Mouse (Mus musculus) ES-Bruce4 (cell line): ENCODE data around the gene Lmln.

Experiments
- CTCF ChIP-seq: IDR thresholded peaks from one replicate; pipeline ENCODE4 v1.8.1; 2011; ENCODE audit warnings: low read depth, low read length
- POLR2A ChIP-seq: IDR thresholded peaks from one replicate; pipeline ENCODE4 v1.8.1; 2011; ENCODE audit warnings: low read length; ENCODE audit not compliant: insufficient read depth

DNA sequence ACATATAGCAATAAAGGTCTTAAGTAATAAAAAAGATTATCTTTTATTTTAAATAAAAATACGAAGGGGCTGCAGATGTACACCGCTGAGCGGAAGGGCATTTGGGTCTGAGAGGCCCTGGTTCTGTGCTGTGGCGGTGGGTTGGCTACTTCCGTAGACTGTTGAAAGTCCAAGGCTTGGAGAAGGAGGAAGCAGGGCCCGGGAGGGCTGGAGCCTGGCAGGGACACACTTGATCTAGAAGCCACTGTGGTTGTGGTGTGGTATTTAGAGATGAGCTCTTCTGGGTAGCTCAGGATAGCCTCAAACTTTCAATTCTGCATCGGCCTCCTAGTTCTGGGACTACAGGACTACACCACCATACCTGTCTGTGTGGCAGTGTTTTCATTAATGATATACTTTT lies 17.7 kb downstream of the Lmln start:
- TF ChIP-seq CTCF (no peak), POLR2A (no peak)
